Mouse (Mus musculus) heart, embryonic 14.5 days (tissue): ENCODE measurements at regions not wholly inside any gene's neighbourhood (a gene's known extent, or its start where the extent isn't known, plus 50 kb on each side); places are given as distances from the start of the nearest gene placed in this dataset.

Source experiments
- ATAC-seq: fragments of 200-750 bp; cut with Nextera tagmentation; 2 replicates; pipeline ENCODE4 v1.8.0; 2017; ENCODE audit warnings: low read depth, moderate TSS enrichment; ENCODE audit not compliant: insufficient number of reproducible peaks, insufficient read depth, low FRiP score
- H3K27ac ChIP-seq, 2 experiments: fragments of 200-500 bp in 1 of 2; fragments of 300-500 bp in 1 of 2; sonication (generic) in 1 of 2; replicated peaks in 1 of 2; 2 replicates each; pipeline ENCODE4 v1.5.1; 2012 to 2014; ENCODE audit warnings: low read depth in 2 of 2, low read length in 2 of 2, control low read depth in 1 of 2, mild to moderate bottlenecking in 1 of 2, mixed read lengths in 1 of 2; ENCODE audit not compliant: control insufficient read depth in 1 of 2, insufficient read depth in 1 of 2
- H3K27me3 ChIP-seq: fragments of 300-500 bp; sonication (generic); 2 replicates; pipeline ENCODE4 v1.6.1; 2014; ENCODE audit warnings: mild to moderate bottlenecking, low read length, control low read depth; ENCODE audit not compliant: control insufficient read depth, insufficient read depth
- H3K36me3 ChIP-seq: fragments of 300-500 bp; sonication (generic); 2 replicates; pipeline ENCODE4 v1.6.1; 2014; ENCODE audit warnings: mild to moderate bottlenecking, control low read depth, low read length, mixed read lengths; ENCODE audit not compliant: control insufficient read depth, insufficient read depth
- H3K4me1 ChIP-seq, 2 experiments: fragments of 200-500 bp in 1 of 2; fragments of 300-500 bp in 1 of 2; sonication (generic) in 1 of 2; 2 replicates each; pipeline ENCODE4 v1.6.1; 2012 to 2014; ENCODE audit warnings: low read length in 2 of 2, control low read depth in 1 of 2, mixed read lengths in 1 of 2; ENCODE audit not compliant: control insufficient read depth in 2 of 2, insufficient read depth in 2 of 2
- H3K4me2 ChIP-seq: fragments of 300-500 bp; sonication (generic); 2 replicates; pipeline ENCODE4 v1.6.1; 2014; ENCODE audit warnings: mild to moderate bottlenecking, low read length
- H3K4me3 ChIP-seq, 2 experiments: fragments of 200-500 bp in 1 of 2; fragments of 300-500 bp in 1 of 2; sonication (generic) in 1 of 2; 2 replicates each; pipeline ENCODE4 v1.5.1; 2012 to 2014; ENCODE audit warnings: low read length in 2 of 2, mild to moderate bottlenecking in 2 of 2, control low read depth in 1 of 2, low read depth in 1 of 2, moderate library complexity in 1 of 2; ENCODE audit not compliant: control insufficient read depth in 1 of 2, insufficient read depth in 1 of 2
- H3K9ac ChIP-seq: fragments of 300-500 bp; sonication (generic); 2 replicates; pipeline ENCODE4 v1.6.1; 2014; ENCODE audit warnings: mild to moderate bottlenecking, low read length
- H3K9me3 ChIP-seq: fragments of 300-500 bp; sonication (generic); 2 replicates; pipeline ENCODE4 v1.6.1; 2016; ENCODE audit warnings: low read length, control low read depth; ENCODE audit not compliant: control insufficient read depth
- WGBS: fragments of 180-500 bp; shearing (Covaris S2); extraction: QIAGEN DNeasy Blood & Tissue Kit; methylation state at CpG from one replicate; pipeline ENCODE4 v1.1.7; 2014; 5-methylcytosine and 5-hydroxymethylcytosine counted together

GRCm38 (mm10) chr1:61050346-61050745, 72.6 kb downstream of the Icos start:
- no peak overlapping the region for H3K9ac ChIP-seq
- no peaks in the 10 kb centered on the region for H3K4me1 ChIP-seq
- H3K4me3 ChIP-seq = no peak overlapping the region
- ATAC-seq = no peak
- no peaks in the 10 kb centered on the region for H3K36me3 ChIP-seq
- H3K27ac ChIP-seq = no peak overlapping the region
- 82% methylated on average over 4 of the region's 4 CpGs for WGBS
- H3K27me3 ChIP-seq = no peaks in the 10 kb centered on the region
- H3K4me2 ChIP-seq = no peak overlapping the region
- no peaks in the 10 kb centered on the region for H3K9me3 ChIP-seq

GRCm38 (mm10) chr1:61053676-61054075, 75.9 kb downstream of the Icos start:
- Histone ChIP-seq H3K4me2 (no peak overlapping the region), H3K9me3 (no peaks in the 10 kb centered on the region), H3K4me1 (no peaks in the 10 kb centered on the region), H3K36me3 (no peaks in the 10 kb centered on the region), H3K4me3 (no peak overlapping the region), H3K27me3 (no peaks in the 10 kb centered on the region), H3K9ac (no peak overlapping the region), H3K27ac (no peak overlapping the region)
- 59% methylated on average over 1 of the region's 1 CpGs for WGBS
- ATAC-seq = no peak

GRCm38 (mm10) chr1:61054391-61054790, 76.7 kb downstream of the Icos start:
- no peaks in the 10 kb centered on the region for H3K9me3 ChIP-seq
- no peak overlapping the region for H3K9ac ChIP-seq
- H3K36me3 ChIP-seq = no peaks in the 10 kb centered on the region
- WGBS = 81% methylated on average over 6 of the region's 6 CpGs
- H3K27me3 ChIP-seq = no peaks in the 10 kb centered on the region
- ATAC-seq = no peak
- H3K4me2 ChIP-seq = no peak overlapping the region
- H3K27ac ChIP-seq = no peak overlapping the region
- H3K4me1 ChIP-seq = no peaks in the 10 kb centered on the region
- H3K4me3 ChIP-seq = no peak overlapping the region

- 9% methylated on average over 8 of the region's 8 CpGs for WGBS
- H3K27ac ChIP-seq = no peak overlapping the region
- H3K36me3 ChIP-seq = no peaks in the 10 kb centered on the region
- peak overlapping the region; percentile 54 for H3K4me2 ChIP-seq
- no peak for ATAC-seq
- H3K9me3 ChIP-seq = no peaks in the 10 kb centered on the region
- H3K27me3 ChIP-seq = no peaks in the 10 kb centered on the region
- peak overlapping the region in 1 of 2 experiments; percentile 2; a peak in 1 of 4 replicates for H3K4me3 ChIP-seq
- H3K9ac ChIP-seq = no peak overlapping the region
- no peaks in the 10 kb centered on the region for H3K4me1 ChIP-seq
Measured at GRCm38 (mm10) chr1:61055176-61055575, 77.4 kb downstream of the Icos start.

- Histone ChIP-seq H3K9ac (no peak overlapping the region), H3K4me3 (no peak overlapping the region), H3K4me1 (no peaks in the 10 kb centered on the region), H3K9me3 (no peaks in the 10 kb centered on the region), H3K27me3 (no peaks in the 10 kb centered on the region), H3K4me2 (no peak overlapping the region), H3K27ac (no peak overlapping the region), H3K36me3 (no peaks in the 10 kb centered on the region)
- no peak for ATAC-seq
- 68% methylated on average over 11 of the region's 11 CpGs for WGBS
Measured at GRCm38 (mm10) chr1:61059910-61060536, 82.3 kb downstream of the Icos start.

- H3K4me1 ChIP-seq = 0 out of 4 replicates have a peak, but pooled peaks cover 0 to 3% of the 10 kb centered on the region in 2 experiments
- H3K4me2 ChIP-seq = no peak overlapping the region
- H3K27me3 ChIP-seq = no peaks in the 10 kb centered on the region
- H3K9ac ChIP-seq = no peak overlapping the region
- WGBS = 75% methylated on average over 3 of the region's 3 CpGs
- no peaks in the 10 kb centered on the region for H3K9me3 ChIP-seq
- no peak for ATAC-seq
- no peak overlapping the region for H3K4me3 ChIP-seq
- H3K27ac ChIP-seq = no peak overlapping the region
- H3K36me3 ChIP-seq = no peaks in the 10 kb centered on the region
Measured at GRCm38 (mm10) chr1:61061892-61062460, 84.2 kb downstream of the Icos start.

GRCm38 (mm10) chr1:61068112-61068511, 90.4 kb downstream of the Icos start:
- Histone ChIP-seq H3K4me1 (0 out of 4 replicates have a peak, but pooled peaks cover 0 to 3% of the 10 kb centered on the region in 2 experiments), H3K27me3 (no peaks in the 10 kb centered on the region), H3K4me2 (no peak overlapping the region), H3K9me3 (no peaks in the 10 kb centered on the region), H3K4me3 (no peak overlapping the region), H3K27ac (no peak overlapping the region), H3K36me3 (no peaks in the 10 kb centered on the region), H3K9ac (no peak overlapping the region)
- WGBS = 77% methylated on average over 6 of the region's 6 CpGs
- no peak for ATAC-seq

GRCm38 (mm10) chr1:61074127-61074526, 96.4 kb downstream of the Icos start:
- Histone ChIP-seq H3K36me3 (no peaks in the 10 kb centered on the region), H3K4me1 (no peaks in the 10 kb centered on the region), H3K27me3 (no peaks in the 10 kb centered on the region), H3K4me2 (no peak overlapping the region), H3K9ac (no peak overlapping the region), H3K9me3 (no peaks in the 10 kb centered on the region), H3K27ac (no peak overlapping the region), H3K4me3 (no peak overlapping the region)
- 87% methylated on average over 2 of the region's 2 CpGs for WGBS
- ATAC-seq = no peak
